Mouse (Mus musculus) kidney, adult 2 months (tissue): ENCODE results near the gene Tex29. TPM values are rescaled to one million over a fixed set of nuclear protein-coding genes. Genes with fewer than 3 reads are reported as not detected.
A peak's percentile ranks its signal among the peaks of the same experiment; 100 is the strongest.

ENCODE experiments used
- DNase-seq: peaks from one replicate; pipeline ENCODE4 v3.0.0; 2021
- H3K27ac ChIP-seq: fragments of 200-500 bp; 2 replicates; pipeline ENCODE4 v1.5.1; 2012; ENCODE audit warnings: low read depth, low read length, control low read depth, inconsistent platforms; ENCODE audit not compliant: insufficient read depth
- H3K27me3 ChIP-seq: fragments of 200-500 bp; replicated peaks from 2 replicates; pipeline ENCODE4 v1.6.1; 2012; ENCODE audit warnings: mild to moderate bottlenecking, moderate library complexity, low read length, inconsistent platforms; ENCODE audit not compliant: control insufficient read depth, insufficient read depth
- H3K36me3 ChIP-seq: fragments of 200-500 bp; 2 replicates; pipeline ENCODE4 v1.6.1; 2012; ENCODE audit warnings: mild to moderate bottlenecking, moderate library complexity, low read length, inconsistent platforms; ENCODE audit not compliant: control insufficient read depth, insufficient read depth
- H3K4me1 ChIP-seq: fragments of 200-500 bp; 2 replicates; pipeline ENCODE4 v1.6.1; 2011; ENCODE audit warnings: low read length; ENCODE audit not compliant: control insufficient read depth, insufficient read depth
- H3K4me3 ChIP-seq: fragments of 200-500 bp; 2 replicates; pipeline ENCODE4 v1.5.1; 2011; ENCODE audit warnings: mild to moderate bottlenecking, low read depth, low read length, control low read depth; ENCODE audit not compliant: insufficient read depth
- CTCF ChIP-seq: fragments of 200-500 bp; conservative IDR thresholded peaks from 2 replicates; pipeline ENCODE4 v1.5.1; 2011; ENCODE audit warnings: low read depth, mild to moderate bottlenecking, control low read depth, low read length, moderate library complexity, mixed read lengths; ENCODE audit not compliant: insufficient read depth, insufficient read length
- POLR2A ChIP-seq: fragments of 200-500 bp; IDR thresholded peaks from one replicate; pipeline ENCODE4 v1.6.1; 2011; ENCODE audit warnings: low read depth, low read length, control low read depth
- WGBS: fragments of 180-500 bp; shearing (Covaris S2); methylation state at CpG from one replicate; pipeline ENCODE4 v1.1.7; 2018; 5-methylcytosine and 5-hydroxymethylcytosine counted together
- polyA plus RNA-seq: library from polyadenylated mRNA; depleted of rRNA; stranded (reverse); fragments of >200 nt; gene quantifications from 2 replicates; pipeline ENCODE4 v1.2.3, GENCODE M21; 2012

The Tex29 gene
- polyA plus RNA-seq, 1 experiment = not detected

DNA sequence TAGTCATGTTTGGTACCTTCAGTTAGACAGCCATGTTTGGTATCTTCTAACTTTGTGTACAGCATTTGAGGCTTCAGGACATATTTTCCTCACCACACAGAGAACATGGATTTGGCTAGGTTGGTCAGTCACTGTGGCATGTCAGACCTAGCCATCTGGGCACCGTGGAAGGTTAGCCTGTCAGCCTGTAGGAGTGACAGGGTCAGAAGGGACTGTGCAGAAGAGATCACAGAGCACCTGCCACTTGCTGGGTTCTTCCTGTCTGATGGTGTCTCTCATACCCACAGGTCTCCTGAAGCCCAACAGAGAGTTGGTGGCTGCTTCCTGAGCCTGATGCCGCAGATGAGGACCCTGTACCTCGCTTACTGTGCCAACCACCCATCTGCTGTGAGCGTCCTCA, 35.4 kb upstream of the Tex29 start:
- H3K36me3 ChIP-seq = peaks cover 3% of the 10 kb centered on the region; the same call in 1 of the 2 replicates
- no peak for DNase-seq
- H3K4me1 ChIP-seq = peaks cover 5% of the 10 kb centered on the region
- TF ChIP-seq CTCF = no peak
- no peak for TF ChIP-seq POLR2A
- no peak overlapping the region for H3K4me3 ChIP-seq
- 95% methylated on average over 4 of the region's 4 CpGs for WGBS
- H3K27ac ChIP-seq = no peak overlapping the region
- no peaks in the 10 kb centered on the region for H3K27me3 ChIP-seq

- Histone ChIP-seq H3K36me3 (peaks cover 3% of the 10 kb centered on the region; the same call in 1 of the 2 replicates), H3K27me3 (no peaks in the 10 kb centered on the region), H3K27ac (no peak overlapping the region), H3K4me3 (no peak overlapping the region), H3K4me1 (no peaks in the 10 kb centered on the region)
- no peak for DNase-seq
- 91% methylated on average over 6 of the region's 6 CpGs for WGBS
- no peak for TF ChIP-seq POLR2A
These were observed 34.0 kb upstream of the Tex29 start for GRCm38 (mm10) chr8:11806252-11806651.

GRCm38 (mm10) chr8:11807361-11807760, 32.9 kb upstream of the Tex29 start:
- Histone ChIP-seq H3K27me3 (no peaks in the 10 kb centered on the region), H3K4me3 (no peak overlapping the region), H3K4me1 (no peaks in the 10 kb centered on the region), H3K36me3 (peaks cover 3% of the 10 kb centered on the region; the same call in 1 of the 2 replicates), H3K27ac (no peak overlapping the region)
- TF ChIP-seq POLR2A (no peak), CTCF (no peak)
- DNase-seq = no peak
- WGBS = 90% methylated on average over 3 of the region's 3 CpGs

DNA sequence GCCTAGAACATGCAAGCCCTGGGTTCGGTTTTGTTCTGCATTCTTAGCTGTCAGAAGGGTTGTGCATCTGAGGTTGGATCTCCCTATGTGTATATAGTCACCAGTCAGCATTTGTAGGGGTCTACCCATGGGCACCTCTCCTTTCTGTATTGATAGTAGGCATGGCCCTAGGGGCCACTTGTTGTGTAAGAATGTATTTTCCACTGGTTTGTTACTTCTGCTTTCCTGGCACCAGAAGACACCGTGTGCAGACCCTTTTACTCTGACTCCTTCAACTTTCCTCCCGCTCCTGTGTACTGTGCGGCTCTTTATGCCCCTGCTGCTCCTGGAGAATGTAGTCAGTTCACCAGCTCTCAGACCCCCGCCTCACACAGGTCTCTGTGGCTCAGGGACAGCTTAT, 32.2 kb upstream of the Tex29 start:
- TF ChIP-seq CTCF = no peak
- TF ChIP-seq POLR2A = no peak
- WGBS = 92% methylated on average over 5 of the region's 5 CpGs
- peaks cover 3% of the 10 kb centered on the region; the same call in 1 of the 2 replicates for H3K36me3 ChIP-seq
- no peak overlapping the region for H3K27ac ChIP-seq
- DNase-seq = no peak
- no peak overlapping the region for H3K4me3 ChIP-seq
- no peaks in the 10 kb centered on the region for H3K4me1 ChIP-seq
- H3K27me3 ChIP-seq = no peaks in the 10 kb centered on the region

DNA sequence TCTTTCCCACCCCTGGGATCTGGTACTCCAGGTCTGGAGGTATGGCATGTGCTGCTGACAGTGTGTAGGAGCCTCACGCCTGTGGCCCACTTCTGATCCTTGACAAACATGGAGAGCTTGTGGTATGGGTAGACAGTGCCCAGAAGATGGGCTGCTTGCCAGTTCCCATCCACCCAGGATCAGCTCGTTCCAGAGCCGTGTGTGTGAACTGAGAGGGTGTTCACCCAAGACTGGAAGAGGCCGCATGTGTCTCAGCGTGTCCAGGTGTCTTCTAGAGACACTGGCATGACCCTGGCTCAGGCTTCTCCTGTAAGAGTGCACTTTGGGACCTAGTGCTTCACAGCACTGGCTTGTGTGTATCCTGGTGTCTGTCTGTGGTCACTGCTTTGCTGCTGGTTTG, 29.8 kb upstream of the Tex29 start:
- TF ChIP-seq POLR2A = no peak
- Histone ChIP-seq H3K36me3 (peaks cover 3% of the 10 kb centered on the region; the same call in 1 of the 2 replicates), H3K4me3 (no peak overlapping the region), H3K27ac (no peak overlapping the region), H3K27me3 (no peaks in the 10 kb centered on the region), H3K4me1 (no peaks in the 10 kb centered on the region)
- WGBS = 81% methylated on average over 5 of the region's 5 CpGs
- no peak for DNase-seq

GRCm38 (mm10) chr8:11813801-11814200, 26.5 kb upstream of the Tex29 start:
- no peak for DNase-seq
- Histone ChIP-seq H3K4me3 (no peak overlapping the region), H3K4me1 (no peaks in the 10 kb centered on the region), H3K36me3 (no peaks in the 10 kb centered on the region; the same call in none of the 2 replicates), H3K27me3 (no peaks in the 10 kb centered on the region), H3K27ac (no peak overlapping the region)
- WGBS = 75% methylated on average over 7 of the region's 7 CpGs
- TF ChIP-seq POLR2A (no peak), CTCF (no peak)

GRCm38 (mm10) chr8:11815206-11815605, 25.1 kb upstream of the Tex29 start:
- no peak overlapping the region for H3K27ac ChIP-seq

GRCm38 (mm10) chr8:11820136-11820535, 20.1 kb upstream of the Tex29 start:
- no peaks in the 10 kb centered on the region; the same call in none of the 2 replicates for H3K36me3 ChIP-seq
- 82% methylated on average over 5 of the region's 5 CpGs for WGBS
- H3K27ac ChIP-seq = no peak overlapping the region
- TF ChIP-seq CTCF = no peak
- no peak for TF ChIP-seq POLR2A
- H3K4me3 ChIP-seq = no peak overlapping the region
- no peaks in the 10 kb centered on the region for H3K27me3 ChIP-seq
- no peak for DNase-seq
- no peaks in the 10 kb centered on the region for H3K4me1 ChIP-seq

More at GRCm38 (mm10) chr8:11815206-11815605, 25.1 kb upstream of the Tex29 start:
- Histone ChIP-seq H3K4me3 (no peak overlapping the region), H3K4me1 (no peaks in the 10 kb centered on the region), H3K27me3 (no peaks in the 10 kb centered on the region), H3K36me3 (no peaks in the 10 kb centered on the region; the same call in none of the 2 replicates)
- TF ChIP-seq POLR2A = no peak
- peak; percentile 42 for TF ChIP-seq CTCF
- DNase-seq = no peak
- 79% methylated on average over 7 of the region's 7 CpGs for WGBS
